Mouse (Mus musculus): ENCODE results near the gene Ptchd4. TPM values are rescaled to one million over a fixed set of nuclear protein-coding genes. Genes with fewer than 3 reads are reported as not detected.

Gene Ptchd4
- polyA plus RNA-seq (2015; fragmentation: Nextera tagmentation; extraction: Ambion mirVana): 5.3 and 7.3 TPM in 2 replicates

GRCm38 (mm10) chr17:42315669-42316611 is at the start of gene Ptchd4:
Gene Ptchd4, plus strand, starts transcription at chr17:42315947.
- ATAC-seq (ENCODE audit: insufficient number of reproducible peaks, low FRiP score, low TSS enrichment, low read depth): peak; percentile 72
- Histone ChIP-seq H3K4me1 (peaks cover 13% of the 10 kb centered on the region; the same call in 1 of the 2 replicates), H3K27ac (peak within 1 kb of the TSS; percentile 54), H3K9ac (peak within 1 kb of the TSS; percentile 58), H3K36me3 (no peaks in the 10 kb centered on the region), H3K9me3 (no peaks in the 10 kb centered on the region), H3K4me3 (peak within 1 kb of the TSS; percentile 60), H3K27me3 (peaks cover 16% of the 10 kb centered on the region), H3K4me2 (peak within 1 kb of the TSS; percentile 97)
- under 1% methylated on average over 46 of the region's 56 CpGs for WGBS

GRCm38 (mm10) chr17:42276861-42277260 is 38.9 kb upstream of the Ptchd4 start:
- ATAC-seq (ENCODE audit: insufficient number of reproducible peaks, low FRiP score, low TSS enrichment, low read depth): no peak
- 89% methylated on average over 2 of the region's 2 CpGs for WGBS

GRCm38 (mm10) chr17:42284391-42284790 is 31.4 kb upstream of the Ptchd4 start:
- no peak overlapping the region for H3K4me3 ChIP-seq
- no peak overlapping the region for H3K4me2 ChIP-seq
- no peaks in the 10 kb centered on the region for H3K27me3 ChIP-seq
- H3K36me3 ChIP-seq: no peaks in the 10 kb centered on the region
- no peaks in the 10 kb centered on the region for H3K4me1 ChIP-seq
- WGBS: 42% methylated on average over 1 of the region's 1 CpGs
- ATAC-seq (ENCODE audit: insufficient number of reproducible peaks, low FRiP score, low TSS enrichment, low read depth): no peak
- no peak overlapping the region for H3K9ac ChIP-seq
- no peaks in the 10 kb centered on the region for H3K9me3 ChIP-seq
- no peak overlapping the region for H3K27ac ChIP-seq

More at GRCm38 (mm10) chr17:42276861-42277260, 38.9 kb upstream of the Ptchd4 start:
- H3K9ac ChIP-seq: no peak overlapping the region
- no peak overlapping the region for H3K4me3 ChIP-seq
- H3K27ac ChIP-seq: no peak overlapping the region
- no peaks in the 10 kb centered on the region for H3K36me3 ChIP-seq
- no peaks in the 10 kb centered on the region for H3K9me3 ChIP-seq
- no peak overlapping the region for H3K4me2 ChIP-seq
- H3K4me1 ChIP-seq: no peaks in the 10 kb centered on the region
- H3K27me3 ChIP-seq: no peaks in the 10 kb centered on the region

- no peak overlapping the region for H3K4me2 ChIP-seq
- H3K27me3 ChIP-seq: no peaks in the 10 kb centered on the region
- H3K36me3 ChIP-seq: no peaks in the 10 kb centered on the region
- H3K27ac ChIP-seq: no peak overlapping the region
- H3K9ac ChIP-seq: no peak overlapping the region
- ATAC-seq (ENCODE audit: insufficient number of reproducible peaks, low FRiP score, low TSS enrichment, low read depth): no peak
- H3K9me3 ChIP-seq: no peaks in the 10 kb centered on the region
- H3K4me3 ChIP-seq: no peak overlapping the region
- no peaks in the 10 kb centered on the region for H3K4me1 ChIP-seq
- WGBS: 59% methylated on average over 3 of the region's 3 CpGs
Measured at GRCm38 (mm10) chr17:42286255-42286654, 29.5 kb upstream of the Ptchd4 start.

GRCm38 (mm10) chr17:42290341-42290740 is 25.4 kb upstream of the Ptchd4 start:
- Histone ChIP-seq H3K4me2 (no peak overlapping the region), H3K27ac (no peak overlapping the region), H3K36me3 (no peaks in the 10 kb centered on the region), H3K9me3 (no peaks in the 10 kb centered on the region), H3K9ac (no peak overlapping the region), H3K27me3 (no peaks in the 10 kb centered on the region), H3K4me1 (no peaks in the 10 kb centered on the region), H3K4me3 (no peak overlapping the region)
- ATAC-seq (ENCODE audit: insufficient number of reproducible peaks, low FRiP score, low TSS enrichment, low read depth): no peak

GRCm38 (mm10) chr17:42291793-42292192 is 24.0 kb upstream of the Ptchd4 start:
- Histone ChIP-seq H3K4me3 (no peak overlapping the region), H3K9me3 (no peaks in the 10 kb centered on the region), H3K27me3 (no peaks in the 10 kb centered on the region), H3K27ac (no peak overlapping the region), H3K36me3 (no peaks in the 10 kb centered on the region), H3K4me1 (no peaks in the 10 kb centered on the region), H3K4me2 (no peak overlapping the region), H3K9ac (no peak overlapping the region)
- WGBS: 37% methylated on average over 5 of the region's 5 CpGs
- ATAC-seq (ENCODE audit: insufficient number of reproducible peaks, low FRiP score, low TSS enrichment, low read depth): no peak

- Histone ChIP-seq H3K4me2 (no peak overlapping the region), H3K27me3 (no peaks in the 10 kb centered on the region), H3K36me3 (no peaks in the 10 kb centered on the region), H3K9ac (no peak overlapping the region), H3K9me3 (no peaks in the 10 kb centered on the region), H3K4me1 (no peaks in the 10 kb centered on the region), H3K4me3 (no peak overlapping the region), H3K27ac (no peak overlapping the region)
- ATAC-seq (ENCODE audit: insufficient number of reproducible peaks, low FRiP score, low TSS enrichment, low read depth): no peak
- WGBS: 44% methylated on average over 4 of the region's 4 CpGs
Measured at GRCm38 (mm10) chr17:42297986-42298385, 17.8 kb upstream of the Ptchd4 start.

- Histone ChIP-seq H3K27ac (no peak overlapping the region), H3K4me3 (no peak overlapping the region), H3K9me3 (no peaks in the 10 kb centered on the region), H3K4me1 (no peaks in the 10 kb centered on the region), H3K27me3 (no peaks in the 10 kb centered on the region), H3K9ac (no peak overlapping the region), H3K36me3 (no peaks in the 10 kb centered on the region), H3K4me2 (no peak overlapping the region)
- ATAC-seq (ENCODE audit: insufficient number of reproducible peaks, low FRiP score, low TSS enrichment, low read depth): no peak
- 42% methylated on average over 3 of the region's 3 CpGs for WGBS
Measured at GRCm38 (mm10) chr17:42299681-42300080, 16.1 kb upstream of the Ptchd4 start.

- no peak for ATAC-seq (ENCODE audit: insufficient number of reproducible peaks, low FRiP score, low TSS enrichment, low read depth)
- H3K9me3 ChIP-seq: no peaks in the 10 kb centered on the region
- no peak overlapping the region for H3K27ac ChIP-seq
- H3K9ac ChIP-seq: no peak overlapping the region
- H3K4me1 ChIP-seq: no peaks in the 10 kb centered on the region
- WGBS: 67% methylated on average over 4 of the region's 4 CpGs
- no peak overlapping the region for H3K4me2 ChIP-seq
- no peak overlapping the region for H3K4me3 ChIP-seq
- no peaks in the 10 kb centered on the region for H3K36me3 ChIP-seq
- no peaks in the 10 kb centered on the region for H3K27me3 ChIP-seq
Measured at GRCm38 (mm10) chr17:42303062-42303577, 12.6 kb upstream of the Ptchd4 start.

- Histone ChIP-seq H3K9ac (no peak overlapping the region), H3K27ac (no peak overlapping the region), H3K36me3 (no peaks in the 10 kb centered on the region), H3K27me3 (no peaks in the 10 kb centered on the region), H3K4me3 (no peak overlapping the region), H3K4me1 (no peaks in the 10 kb centered on the region), H3K9me3 (no peaks in the 10 kb centered on the region), H3K4me2 (no peak overlapping the region)
- 57% methylated on average over 4 of the region's 4 CpGs for WGBS
- no peak for ATAC-seq (ENCODE audit: insufficient number of reproducible peaks, low FRiP score, low TSS enrichment, low read depth)
Measured at GRCm38 (mm10) chr17:42304262-42304661, 11.5 kb upstream of the Ptchd4 start.

- WGBS: 100% methylated on average over 1 of the region's 1 CpGs
- no peaks in the 10 kb centered on the region for H3K9me3 ChIP-seq
- H3K27ac ChIP-seq: no peak overlapping the region
- no peaks in the 10 kb centered on the region for H3K36me3 ChIP-seq
- ATAC-seq (ENCODE audit: insufficient number of reproducible peaks, low FRiP score, low TSS enrichment, low read depth): no peak
- H3K4me1 ChIP-seq: no peaks in the 10 kb centered on the region
- no peaks in the 10 kb centered on the region for H3K27me3 ChIP-seq
- no peak overlapping the region for H3K9ac ChIP-seq
- no peak overlapping the region for H3K4me2 ChIP-seq
- no peak overlapping the region for H3K4me3 ChIP-seq
Measured at GRCm38 (mm10) chr17:42307001-42307400, 8.7 kb upstream of the Ptchd4 start.

- no peak overlapping the region for H3K4me2 ChIP-seq
- no peaks in the 10 kb centered on the region for H3K27me3 ChIP-seq
- no peak for ATAC-seq (ENCODE audit: insufficient number of reproducible peaks, low FRiP score, low TSS enrichment, low read depth)
- H3K4me3 ChIP-seq: no peak overlapping the region
- H3K36me3 ChIP-seq: no peaks in the 10 kb centered on the region
- no peak overlapping the region for H3K9ac ChIP-seq
- H3K4me1 ChIP-seq: peaks cover 2% of the 10 kb centered on the region; the same call in 1 of the 2 replicates
- H3K27ac ChIP-seq: no peak overlapping the region
- no peaks in the 10 kb centered on the region for H3K9me3 ChIP-seq
Measured at GRCm38 (mm10) chr17:42310136-42310535, 5.6 kb upstream of the Ptchd4 start.

All from limb, embryonic 15.5 days (tissue).